Mouse (Mus musculus): ENCODE data around the gene Ubxn2a. TPM values are rescaled to one million over a fixed set of nuclear protein-coding genes. Genes with fewer than 3 reads are reported as not detected.
A peak's percentile ranks its signal among the peaks of the same experiment; 100 is the strongest.

Gene Ubxn2a
- total RNA-seq, 2 experiments from 2014 or later = 66.1 to 71.8 TPM

DNA sequence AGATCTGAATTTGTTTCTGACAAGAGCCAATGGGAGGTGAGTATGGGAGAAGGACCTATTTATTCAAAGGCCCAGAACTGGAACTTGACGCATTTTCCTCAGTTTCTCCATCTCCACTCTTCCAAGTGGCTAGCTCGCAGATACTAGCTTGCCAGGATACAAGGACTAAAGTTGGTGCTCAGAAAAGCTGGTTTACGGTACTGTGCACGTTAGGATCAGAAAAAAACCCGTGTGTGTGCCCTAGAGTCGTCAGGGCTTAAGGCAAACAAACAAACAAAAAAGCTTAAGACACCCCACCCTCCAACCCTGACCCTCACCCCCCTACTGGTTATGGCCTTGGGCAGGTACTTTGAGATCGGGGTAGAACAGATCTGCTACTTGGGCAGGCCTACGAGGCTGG lies 65.0 kb downstream of the Ubxn2a start:
- intact Hi-C loops (cut with DNase I) = loop anchor here (2.0 to 5.0 kb wide), 2 partner anchors 24 to 75 kb away; partner anchors contain the start of gene Atad2b

DNA sequence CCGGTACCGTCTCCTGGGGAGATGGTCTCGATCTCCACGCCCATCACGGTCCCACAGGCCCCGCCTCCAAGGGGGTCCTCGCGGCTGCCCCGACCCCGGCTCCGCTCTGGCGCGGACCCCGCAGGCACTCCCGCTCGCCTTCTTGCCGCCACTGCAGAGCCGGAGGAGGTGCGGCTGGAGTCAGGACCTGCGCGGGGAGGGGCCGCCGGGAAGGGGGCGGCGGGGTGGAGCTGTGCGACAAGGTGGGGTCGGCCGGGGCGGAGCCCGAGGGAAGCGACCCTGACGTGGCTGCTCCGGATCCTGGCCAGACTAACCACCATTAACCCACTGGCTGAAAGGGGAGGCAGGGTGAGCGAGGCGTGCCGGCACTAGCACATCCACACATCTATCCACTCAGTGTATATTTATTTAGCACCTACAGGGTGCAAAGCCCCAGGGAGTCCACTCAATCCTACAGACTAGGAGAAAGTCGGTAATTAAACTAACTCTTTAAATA lies 66.1 kb downstream of the Ubxn2a start, which contains the start of gene Fkbp1b:
Fkbp1b (minus strand) TSS at position 200 of the 496 bp plus-strand sequence.
- DNase-seq (ENCODE audit: low spot score) = peak; percentile 29
- intact Hi-C loops (cut with DNase I) = loop anchor here (5.0 kb wide), 1 partner anchor 76 kb away; the partner anchor contains the start of gene Atad2b

More for the DNA sequence above, 65.0 kb downstream of the Ubxn2a start:
- no peak for DNase-seq (ENCODE audit: low spot score)

DNA sequence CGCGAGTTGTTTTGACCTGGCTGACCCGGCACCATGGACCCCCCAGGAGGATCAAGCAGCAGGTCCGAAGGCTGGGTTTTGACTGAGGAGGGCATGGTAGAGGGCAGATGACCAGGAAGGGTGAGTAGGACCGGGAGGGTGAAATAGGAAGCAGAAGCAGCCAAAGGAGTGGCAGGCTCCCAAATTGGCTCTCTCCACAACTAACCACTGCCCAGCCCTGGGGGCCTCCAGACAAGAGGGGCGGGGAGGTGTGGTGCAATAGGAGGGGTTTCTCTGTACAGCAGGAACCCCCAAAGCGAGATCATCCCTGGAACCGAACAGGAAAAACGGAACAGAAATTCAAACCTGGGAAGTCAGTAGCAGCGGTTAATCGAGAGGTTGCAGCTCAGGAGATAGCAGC lies 66.8 kb downstream of the Ubxn2a start:
- intact Hi-C loops (cut with DNase I) = loop anchor here (5.0 kb wide), 1 partner anchor 77 kb away; the partner anchor contains the start of gene Atad2b
- no peak for DNase-seq (ENCODE audit: low spot score)

DNA sequence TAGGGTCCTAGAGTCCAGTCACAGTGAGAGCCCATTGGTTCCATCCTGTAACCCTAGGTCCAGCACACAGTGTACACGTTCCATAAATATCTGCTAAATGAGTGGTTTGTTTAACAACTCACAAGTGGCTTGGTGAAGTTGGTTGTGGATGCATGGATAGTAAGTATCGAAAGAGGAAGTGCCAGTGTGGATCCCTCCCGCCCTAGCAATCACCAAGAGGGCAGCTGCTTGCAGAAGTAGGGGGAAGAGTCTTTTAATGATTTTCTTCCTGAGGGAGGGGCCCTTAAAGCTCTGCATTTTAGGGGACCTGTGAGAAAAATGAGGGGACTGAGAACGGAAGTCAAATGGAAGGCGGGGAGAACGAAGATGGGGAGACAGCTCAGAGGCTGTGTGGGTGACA lies 67.5 kb downstream of the Ubxn2a start:
- intact Hi-C loops (cut with DNase I) = loop anchor here (5.0 kb wide), 1 partner anchor 77 kb away; the partner anchor contains the start of gene Atad2b
- no peak for DNase-seq (ENCODE audit: low spot score)

DNA sequence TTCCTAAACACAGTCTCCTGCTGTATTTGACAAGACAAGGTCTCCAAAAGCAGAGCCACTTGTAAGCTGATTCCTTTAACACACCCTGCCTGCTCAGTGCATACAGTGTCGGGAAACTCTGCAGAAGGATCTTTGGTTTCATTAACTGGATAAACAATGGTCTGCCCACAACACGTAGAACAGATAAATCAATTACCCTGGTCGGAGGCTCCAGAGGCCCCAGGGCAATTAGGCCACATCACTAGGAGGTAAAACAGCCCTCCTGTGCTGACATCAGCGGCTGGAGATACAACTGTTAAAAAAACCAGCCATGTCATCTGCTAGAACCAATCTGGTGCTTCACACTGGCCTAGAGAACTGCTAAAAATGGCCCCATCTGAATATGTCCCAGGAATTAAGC lies 70.5 kb downstream of the Ubxn2a start:
- intact Hi-C loops (cut with DNase I) = no loop called here
- DNase-seq (ENCODE audit: low spot score) = no peak

Other genes with a start within 250 kb of the Ubxn2a start
- gene Fam228a, start 169.3 kb downstream of the Ubxn2a start, total RNA-seq (2021) = under 1 TPM in 1 of 2 experiments, not detected in 1; 0.08 TPM
- 1 to 10 TPM; 1.9 to 2.2 TPM for gene Pfn4, start 138.7 kb downstream of the Ubxn2a start, total RNA-seq (2021)
- 1 to 10 TPM; 2.5 TPM for gene Fam228b, start 138.4 kb downstream of the Ubxn2a start, total RNA-seq (2021)
- 10 to 100 TPM; 44.2 to 51.2 TPM for gene Sf3b6, start 90.2 kb downstream of the Ubxn2a start, total RNA-seq (2021)
- 1 to 10 TPM in 1 of 2 experiments, under 1 TPM in 1; 0.73 to 1.7 TPM for gene Fkbp1b, start 66.1 kb downstream of the Ubxn2a start, total RNA-seq (2021)
- gene Wdcp, start 64.4 kb downstream of the Ubxn2a start, total RNA-seq (2021) = 1 to 10 TPM; 8.4 to 8.5 TPM
- gene Mfsd2b, start 33.3 kb downstream of the Ubxn2a start, total RNA-seq (2021) = under 1 TPM; 0.64 to 0.73 TPM
- gene Atad2b, start 9.6 kb upstream of the Ubxn2a start, total RNA-seq (2021) = 10 to 100 TPM; 16.4 TPM